Mouse (Mus musculus) spleen, adult 12 weeks (tissue): ENCODE data around the gene Rhobtb1.

ENCODE experiments used
- DNase-seq: peaks from one replicate; pipeline ENCODE4 v3.0.0; 2022; ENCODE audit warnings: low spot score

The Rhobtb1 gene

GRCm38 (mm10) chr10:69247311-69248033 lies 96.2 kb downstream of the Rhobtb1 start:
- DNase-seq, result no peak

- DNase-seq, result no peak
These were observed 97.3 kb downstream of the Rhobtb1 start for GRCm38 (mm10) chr10:69248261-69249160.

GRCm38 (mm10) chr10:69251254-69251653 lies 100.0 kb downstream of the Rhobtb1 start:
- no peak for DNase-seq

- DNase-seq, result peak; percentile 9
These were observed 101.2 kb downstream of the Rhobtb1 start for GRCm38 (mm10) chr10:69252112-69253074.

GRCm38 (mm10) chr10:69253075-69253685 lies 101.9 kb downstream of the Rhobtb1 start:
- DNase-seq, result no peak

- no peak for DNase-seq
These were observed 102.4 kb downstream of the Rhobtb1 start for GRCm38 (mm10) chr10:69253686-69254080.

- DNase-seq, result no peak
These were observed 103.2 kb downstream of the Rhobtb1 start for GRCm38 (mm10) chr10:69254390-69254847.

- no peak for DNase-seq
These were observed 104.4 kb downstream of the Rhobtb1 start for GRCm38 (mm10) chr10:69255594-69255993.

- no peak for DNase-seq
These were observed 106.4 kb downstream of the Rhobtb1 start for GRCm38 (mm10) chr10:69257592-69258133.

GRCm38 (mm10) chr10:69258588-69258987 lies 107.4 kb downstream of the Rhobtb1 start:
- no peak for DNase-seq

GRCm38 (mm10) chr10:69259161-69259560 lies 107.9 kb downstream of the Rhobtb1 start:
- no peak for DNase-seq

- no peak for DNase-seq
These were observed 108.7 kb downstream of the Rhobtb1 start for GRCm38 (mm10) chr10:69259929-69260328.

GRCm38 (mm10) chr10:69262918-69263822 lies 111.9 kb downstream of the Rhobtb1 start:
- DNase-seq, result no peak

GRCm38 (mm10) chr10:69263906-69264305 lies 112.7 kb downstream of the Rhobtb1 start:
- no peak for DNase-seq

GRCm38 (mm10) chr10:69265421-69265820 lies 114.2 kb downstream of the Rhobtb1 start:
- no peak for DNase-seq

GRCm38 (mm10) chr10:69268061-69268643 lies 116.9 kb downstream of the Rhobtb1 start:
- no peak for DNase-seq

- DNase-seq, result no peak
These were observed 120.2 kb downstream of the Rhobtb1 start for GRCm38 (mm10) chr10:69271436-69271835.

- DNase-seq, result no peak
These were observed 123.0 kb downstream of the Rhobtb1 start for GRCm38 (mm10) chr10:69274275-69274674.

GRCm38 (mm10) chr10:69274705-69275104 lies 123.5 kb downstream of the Rhobtb1 start:
- DNase-seq, result no peak
